Mouse (Mus musculus): ENCODE data around the gene Zfp566. TPM values are rescaled to one million over a fixed set of nuclear protein-coding genes. Genes with fewer than 3 reads are reported as not detected.

The Zfp566 gene
- polyA plus RNA-seq, 1 experiment from 2014 or later: 3.3 TPM

GRCm38 (mm10) chr7:30048126-30048525 lies 42.2 kb downstream of the Zfp566 start:
- Histone ChIP-seq H3K27ac (no peak overlapping the region), H3K9ac (no peak overlapping the region; the same call in 1 of the 2 replicates), H3K9me3 (replicated peaks) (no peaks in the 10 kb centered on the region), H3K4me2 (no peak overlapping the region), H3K4me3 (no peak overlapping the region), H3K27me3 (replicated peaks) (no peaks in the 10 kb centered on the region), H3K4me1 (peaks cover 15% of the 10 kb centered on the region), H3K36me3 (no peaks in the 10 kb centered on the region)
- no peak for ATAC-seq
- WGBS (ENCODE audit: insufficient replicate concordance): 79% methylated on average over 4 of the region's 4 CpGs

- no peak for ATAC-seq
- H3K9me3 ChIP-seq (replicated peaks): no peaks in the 10 kb centered on the region
- no peaks in the 10 kb centered on the region for H3K36me3 ChIP-seq
- no peaks in the 10 kb centered on the region for H3K27me3 ChIP-seq (replicated peaks)
- no peaks in the 10 kb centered on the region for H3K4me1 ChIP-seq
- WGBS (ENCODE audit: insufficient replicate concordance): 52% methylated on average over 9 of the region's 9 CpGs
- H3K27ac ChIP-seq: no peak overlapping the region
- no peak overlapping the region for H3K4me3 ChIP-seq
- H3K4me2 ChIP-seq: no peak overlapping the region
- H3K9ac ChIP-seq: no peak overlapping the region
Observed at GRCm38 (mm10) chr7:30044354-30044753, 46.0 kb downstream of the Zfp566 start.

GRCm38 (mm10) chr7:30034331-30034730 lies 56.0 kb downstream of the Zfp566 start:
- Histone ChIP-seq H3K36me3 (0 out of 2 replicates have a peak, but pooled peaks cover 8% of the 10 kb centered on the region), H3K27me3 (replicated peaks) (no peaks in the 10 kb centered on the region), H3K4me2 (no peak overlapping the region), H3K27ac (no peak overlapping the region), H3K9ac (no peak overlapping the region), H3K4me1 (no peaks in the 10 kb centered on the region), H3K9me3 (replicated peaks) (no peaks in the 10 kb centered on the region), H3K4me3 (no peak overlapping the region)
- ATAC-seq: no peak
- 86% methylated on average over 12 of the region's 12 CpGs for WGBS (ENCODE audit: insufficient replicate concordance)

GRCm38 (mm10) chr7:30031379-30031778 lies 58.9 kb downstream of the Zfp566 start:
- H3K9ac ChIP-seq: no peak overlapping the region
- no peaks in the 10 kb centered on the region for H3K27me3 ChIP-seq (replicated peaks)
- no peak for ATAC-seq
- H3K4me3 ChIP-seq: no peak overlapping the region
- no peak overlapping the region for H3K4me2 ChIP-seq
- H3K27ac ChIP-seq: no peak overlapping the region
- H3K36me3 ChIP-seq: peaks cover 14% of the 10 kb centered on the region; the same call in 1 of the 2 replicates
- no peaks in the 10 kb centered on the region for H3K4me1 ChIP-seq
- no peaks in the 10 kb centered on the region for H3K9me3 ChIP-seq (replicated peaks)
- WGBS (ENCODE audit: insufficient replicate concordance): 65% methylated on average over 3 of the region's 3 CpGs

GRCm38 (mm10) chr7:30030677-30031076 lies 59.6 kb downstream of the Zfp566 start:
- peaks cover 19% of the 10 kb centered on the region for H3K36me3 ChIP-seq
- 38% methylated on average over 6 of the region's 6 CpGs for WGBS (ENCODE audit: insufficient replicate concordance)
- no peaks in the 10 kb centered on the region for H3K4me1 ChIP-seq
- no peak overlapping the region for H3K9ac ChIP-seq
- H3K4me3 ChIP-seq: no peak overlapping the region
- H3K9me3 ChIP-seq (replicated peaks): no peaks in the 10 kb centered on the region
- no peak overlapping the region for H3K4me2 ChIP-seq
- no peaks in the 10 kb centered on the region for H3K27me3 ChIP-seq (replicated peaks)
- ATAC-seq: no peak
- no peak overlapping the region for H3K27ac ChIP-seq

- no peak for ATAC-seq
- 72% methylated on average over 3 of the region's 3 CpGs for WGBS (ENCODE audit: insufficient replicate concordance)
Observed at GRCm38 (mm10) chr7:30028572-30028971, 61.8 kb downstream of the Zfp566 start.

More at GRCm38 (mm10) chr7:30028572-30028971, 61.8 kb downstream of the Zfp566 start:
- no peaks in the 10 kb centered on the region for H3K4me1 ChIP-seq
- H3K27me3 ChIP-seq (replicated peaks): no peaks in the 10 kb centered on the region
- H3K9me3 ChIP-seq (replicated peaks): no peaks in the 10 kb centered on the region
- no peak overlapping the region for H3K27ac ChIP-seq
- no peak overlapping the region for H3K4me2 ChIP-seq
- no peak overlapping the region for H3K4me3 ChIP-seq
- no peak overlapping the region for H3K9ac ChIP-seq
- peaks cover 38% of the 10 kb centered on the region for H3K36me3 ChIP-seq

Small RNA genes lying within 50 kb of the gene (microRNA-seq; reads per million reads assigned to microRNA genes)
- not detected for gene Gm23368

Other genes with a start within 250 kb of the Zfp566 start
- 2.1 and 2.4 TPM in 2 replicates for gene Zfp940, start 236.9 kb downstream of the Zfp566 start, polyA plus RNA-seq (2016; fragmentation: Nextera tagmentation; extraction: Ambion mirVana)
- 1.9 TPM in 2 replicates for gene Zfp420, start 230.5 kb downstream of the Zfp566 start, polyA plus RNA-seq (2016; fragmentation: Nextera tagmentation; extraction: Ambion mirVana)
- gene Zfp27, start 184.0 kb downstream of the Zfp566 start, polyA plus RNA-seq (2016; fragmentation: Nextera tagmentation; extraction: Ambion mirVana): 2.6 and 3.4 TPM in 2 replicates
- 0.54 and 0.55 TPM in 2 replicates for gene Zfp383, start 182.3 kb downstream of the Zfp566 start, polyA plus RNA-seq (2016; fragmentation: Nextera tagmentation; extraction: Ambion mirVana)
- 3.6 and 4.8 TPM in 2 replicates for gene Zfp74, start 136.4 kb downstream of the Zfp566 start, polyA plus RNA-seq (2016; fragmentation: Nextera tagmentation; extraction: Ambion mirVana)
- gene Zfp568, start 106.6 kb downstream of the Zfp566 start, polyA plus RNA-seq (2016; fragmentation: Nextera tagmentation; extraction: Ambion mirVana): 13.4 and 14.2 TPM in 2 replicates
- 0.60 and 0.87 TPM in 2 replicates for gene Zfp14, start 39.1 kb downstream of the Zfp566 start, polyA plus RNA-seq (2016; fragmentation: Nextera tagmentation; extraction: Ambion mirVana)
- 1.8 and 2.0 TPM in 2 replicates for gene Zfp82, start 17.6 kb downstream of the Zfp566 start, polyA plus RNA-seq (2016; fragmentation: Nextera tagmentation; extraction: Ambion mirVana)
- gene Gm26920, start 117 bp downstream of the Zfp566 start, polyA plus RNA-seq (2016; fragmentation: Nextera tagmentation; extraction: Ambion mirVana): 0.41 and 0.99 TPM in 2 replicates
- 22.6 and 24.3 TPM in 2 replicates for gene Zfp260, start 4.2 kb upstream of the Zfp566 start, polyA plus RNA-seq (2016; fragmentation: Nextera tagmentation; extraction: Ambion mirVana)
- 2.5 and 3.0 TPM in 2 replicates for gene Zfp382, start 31.4 kb upstream of the Zfp566 start, polyA plus RNA-seq (2016; fragmentation: Nextera tagmentation; extraction: Ambion mirVana)
- 6.8 and 6.9 TPM in 2 replicates for gene Zfp146, start 79.2 kb upstream of the Zfp566 start, polyA plus RNA-seq (2016; fragmentation: Nextera tagmentation; extraction: Ambion mirVana)
- 4.4 and 6.2 TPM in 2 replicates for gene Cox7a1, start 93.6 kb upstream of the Zfp566 start, polyA plus RNA-seq (2016; fragmentation: Nextera tagmentation; extraction: Ambion mirVana)
- gene Capns1, start 108.3 kb upstream of the Zfp566 start, polyA plus RNA-seq (2016; fragmentation: Nextera tagmentation; extraction: Ambion mirVana): 42.6 and 49.2 TPM in 2 replicates
- gene Polr2i, start 141.4 kb upstream of the Zfp566 start, polyA plus RNA-seq (2016; fragmentation: Nextera tagmentation; extraction: Ambion mirVana): 73.4 and 79.5 TPM in 2 replicates
- 75.0 and 77.3 TPM in 2 replicates for gene Tbcb, start 141.7 kb upstream of the Zfp566 start, polyA plus RNA-seq (2016; fragmentation: Nextera tagmentation; extraction: Ambion mirVana)
- gene Ovol3, start 145.2 kb upstream of the Zfp566 start, polyA plus RNA-seq (2016; fragmentation: Nextera tagmentation; extraction: Ambion mirVana): not detected in 2 replicates
- gene Thap8, start 189.6 kb upstream of the Zfp566 start, polyA plus RNA-seq (2016; fragmentation: Nextera tagmentation; extraction: Ambion mirVana): 0.28 TPM in 1 of 2 replicates, not detected in the other
- 11.5 and 11.9 TPM in 2 replicates for gene Wdr62, start 189.9 kb upstream of the Zfp566 start, polyA plus RNA-seq (2016; fragmentation: Nextera tagmentation; extraction: Ambion mirVana)
- 3.2 and 4.8 TPM in 2 replicates for gene Clip3, start 201.2 kb upstream of the Zfp566 start, polyA plus RNA-seq (2016; fragmentation: Nextera tagmentation; extraction: Ambion mirVana)
- gene Alkbh6, start 218.2 kb upstream of the Zfp566 start, polyA plus RNA-seq (2016; fragmentation: Nextera tagmentation; extraction: Ambion mirVana): 24.2 and 24.5 TPM in 2 replicates
- 11.7 and 12.1 TPM in 2 replicates for gene Syne4, start 224.3 kb upstream of the Zfp566 start, polyA plus RNA-seq (2016; fragmentation: Nextera tagmentation; extraction: Ambion mirVana)
- gene E130208F15Rik, start 231.2 kb upstream of the Zfp566 start, polyA plus RNA-seq (2016; fragmentation: Nextera tagmentation; extraction: Ambion mirVana): 2.3 and 2.9 TPM in 2 replicates
- gene Sdhaf1, start 233.4 kb upstream of the Zfp566 start, polyA plus RNA-seq (2016; fragmentation: Nextera tagmentation; extraction: Ambion mirVana): 8.1 and 8.2 TPM in 2 replicates

All from liver, embryonic 12.5 days (tissue).